Mouse (Mus musculus) kidney, adult 2 months (tissue): ENCODE results near the gene Prmt6.

ENCODE experiments used
- CTCF ChIP-seq: fragments of 200-500 bp; conservative IDR thresholded peaks from 2 replicates; pipeline ENCODE4 v1.5.1; 2011; ENCODE audit warnings: low read depth, mild to moderate bottlenecking, control low read depth, low read length, moderate library complexity, mixed read lengths; ENCODE audit not compliant: insufficient read depth, insufficient read length
- POLR2A ChIP-seq: fragments of 200-500 bp; IDR thresholded peaks from one replicate; pipeline ENCODE4 v1.6.1; 2011; ENCODE audit warnings: low read depth, low read length, control low read depth

DNA sequence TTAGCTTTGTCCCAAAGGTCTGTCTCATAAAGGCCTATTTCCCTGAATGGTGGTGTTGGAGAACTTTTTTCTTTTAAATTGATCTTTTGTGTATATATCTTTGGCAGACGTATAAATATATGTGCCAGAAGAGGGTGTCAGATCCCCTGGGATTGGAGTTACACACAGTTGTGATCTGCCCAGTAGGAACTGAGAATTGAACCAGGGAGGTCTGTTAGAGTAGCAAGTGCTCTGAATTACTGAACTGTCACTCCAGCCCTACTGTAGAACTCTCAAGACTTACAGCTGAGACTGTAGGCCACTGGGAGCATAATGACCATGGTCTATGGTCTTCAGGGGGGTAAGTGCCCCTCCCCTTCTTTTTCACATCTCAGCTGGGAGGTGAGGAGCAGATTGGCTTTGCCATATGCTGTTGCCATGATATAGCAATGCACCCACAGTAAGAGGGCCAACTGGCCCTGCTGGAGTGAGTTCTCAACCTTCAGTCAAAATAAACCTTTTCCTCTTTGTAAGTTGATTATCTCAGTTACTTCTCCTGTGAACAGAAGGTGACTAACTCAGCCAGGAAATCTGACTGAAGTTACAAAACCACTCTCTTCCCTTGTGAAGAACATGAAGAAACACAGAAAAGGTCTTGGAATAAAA lies 13.9 kb downstream of the Prmt6 start:
- TF ChIP-seq POLR2A: no peak
- TF ChIP-seq CTCF: no peak
